Mouse (Mus musculus): ENCODE data around the gene Mcts1.

Mcts1 gene

GRCm38 (mm10) chrX:38654681-38655080 lies 54.3 kb downstream of the Mcts1 start:
- no peak for DNase-seq (ENCODE audit: low read depth in 1 of 2, low spot score in 2 of 2)

GRCm38 (mm10) chrX:38656206-38656883 lies 56.0 kb downstream of the Mcts1 start:
- DNase-seq (ENCODE audit: low read depth in 1 of 2, low spot score in 2 of 2): no peak
